Mouse (Mus musculus): ENCODE results near the gene Hist1h2bh. TPM values are rescaled to one million over a fixed set of nuclear protein-coding genes. Genes with fewer than 3 reads are reported as not detected.
"Not testable (repeated sequence)": the region's sequence is repeated elsewhere in the genome, so short reads cannot be mapped to it uniquely, and the experiment has no call there.

The Hist1h2bh gene
- total RNA-seq, 2 experiments from 2014 or later, result 0.61 TPM

- Histone ChIP-seq H3K4me3 (peak overlapping the region; percentile 67), H3K27ac (peak overlapping the region; percentile 82)
- intact Hi-C loops (cut with DNase I), result no loop called here
- DNase-seq (ENCODE audit: extremely low spot score in 1 of 2, low spot score in 2 of 2), result peak; percentile 50 to 60
- no peak for TF ChIP-seq CTCF (IDR thresholded peaks at IDR 0.05)
Observed at GRCm38 (mm10) chr13:23555839-23556416, 12.7 kb upstream of the Hist1h2bh start.

DNA sequence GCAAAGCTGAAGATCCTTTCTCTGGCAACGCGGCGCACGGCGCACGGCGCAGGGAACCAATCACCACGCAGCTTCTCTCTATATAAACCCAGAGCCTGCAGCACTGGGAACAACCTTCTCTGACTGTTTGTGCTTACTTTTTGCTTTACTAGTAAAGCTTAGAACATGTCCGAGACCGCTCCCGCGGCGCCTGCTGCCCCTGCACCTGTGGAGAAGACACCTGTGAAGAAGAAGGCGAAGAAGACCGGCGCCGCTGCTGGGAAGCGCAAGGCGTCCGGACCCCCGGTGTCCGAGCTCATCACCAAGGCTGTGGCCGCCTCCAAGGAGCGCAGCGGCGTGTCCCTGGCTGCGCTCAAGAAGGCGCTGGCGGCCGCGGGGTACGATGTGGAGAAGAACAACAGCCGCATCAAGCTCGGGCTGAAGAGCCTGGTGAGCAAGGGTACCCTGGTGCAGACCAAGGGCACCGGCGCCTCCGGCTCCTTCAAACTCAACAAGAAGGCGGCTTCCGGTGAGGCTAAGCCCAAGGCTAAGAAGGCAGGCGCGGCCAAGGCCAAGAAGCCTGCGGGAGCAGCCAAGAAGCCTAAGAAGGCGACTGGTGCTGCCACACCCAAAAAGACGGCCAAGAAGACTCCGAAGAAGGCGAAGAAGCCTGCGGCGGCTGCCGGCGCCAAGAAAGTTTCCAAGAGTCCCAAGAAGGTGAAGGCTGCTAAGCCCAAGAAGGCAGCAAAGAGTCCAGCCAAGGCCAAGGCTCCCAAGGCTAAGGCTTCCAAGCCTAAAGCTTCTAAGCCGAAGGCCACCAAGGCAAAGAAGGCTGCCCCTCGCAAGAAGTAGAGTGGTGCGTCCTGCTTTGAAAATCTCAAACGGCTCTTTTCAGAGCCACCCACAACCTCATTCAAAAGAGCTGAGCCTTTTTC lies 12.0 kb upstream of the Hist1h2bh start:
- TF ChIP-seq CTCF (IDR thresholded peaks at IDR 0.05), result no peak
- DNase-seq (ENCODE audit: extremely low spot score in 1 of 2, low spot score in 2 of 2), result peak; percentile 71 to 79
- intact Hi-C loops (cut with DNase I), result no loop called here
- Histone ChIP-seq H3K27ac (peak overlapping the region; percentile 70), H3K4me3 (peak overlapping the region; percentile 67)

DNA sequence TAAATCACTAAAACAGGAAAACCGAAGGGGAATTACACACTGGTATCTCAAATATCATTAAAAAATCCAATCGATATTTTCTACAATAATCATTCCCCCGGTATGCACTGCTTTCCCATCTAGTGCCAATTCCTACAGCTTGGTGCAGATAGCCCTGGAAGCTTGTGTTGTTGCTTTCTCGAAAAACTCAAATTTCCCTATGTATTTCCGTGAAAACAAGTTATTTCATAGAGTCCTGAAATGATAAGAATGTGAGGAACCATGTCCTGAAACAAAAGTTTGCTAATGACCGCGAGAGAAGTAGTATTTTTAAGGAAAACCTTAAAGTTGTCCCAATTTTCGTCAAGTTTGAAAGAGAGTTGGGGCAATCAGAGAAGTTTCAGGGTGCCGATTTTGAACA lies 11.2 kb upstream of the Hist1h2bh start:
- TF ChIP-seq CTCF (IDR thresholded peaks at IDR 0.05), result no peak
- H3K27ac ChIP-seq, result peak overlapping the region; percentile 70
- intact Hi-C loops (cut with DNase I), result no loop called here
- DNase-seq (ENCODE audit: extremely low spot score in 1 of 2, low spot score in 2 of 2), result no peak
- peak overlapping the region; percentile 67 for H3K4me3 ChIP-seq

GRCm38 (mm10) chr13:23552962-23553361 lies 9.8 kb upstream of the Hist1h2bh start, which contains the start of gene Hist1h1d:
Gene Hist1h1d (plus strand): TSS chr13:23553262.
- no peak for DNase-seq (ENCODE audit: extremely low spot score in 1 of 2, low spot score in 2 of 2)
- intact Hi-C loops (cut with DNase I), result no loop called here
- Histone ChIP-seq H3K27ac (peak within 1 kb of the TSS; percentile 70; the same call in 1 of the 2 replicates), H3K4me3 (no peak within 1 kb of the TSS)
- no peak for TF ChIP-seq CTCF (IDR thresholded peaks at IDR 0.05)

- no peak for DNase-seq (ENCODE audit: extremely low spot score in 1 of 2, low spot score in 2 of 2)
- Histone ChIP-seq H3K4me3 (peak overlapping the region; percentile 53), H3K27ac (peak overlapping the region; percentile 72)
- no peak for TF ChIP-seq CTCF (IDR thresholded peaks at IDR 0.05)
- intact Hi-C loops (cut with DNase I), result no loop called here
Observed at GRCm38 (mm10) chr13:23551931-23552914, 9.0 kb upstream of the Hist1h2bh start.

DNA sequence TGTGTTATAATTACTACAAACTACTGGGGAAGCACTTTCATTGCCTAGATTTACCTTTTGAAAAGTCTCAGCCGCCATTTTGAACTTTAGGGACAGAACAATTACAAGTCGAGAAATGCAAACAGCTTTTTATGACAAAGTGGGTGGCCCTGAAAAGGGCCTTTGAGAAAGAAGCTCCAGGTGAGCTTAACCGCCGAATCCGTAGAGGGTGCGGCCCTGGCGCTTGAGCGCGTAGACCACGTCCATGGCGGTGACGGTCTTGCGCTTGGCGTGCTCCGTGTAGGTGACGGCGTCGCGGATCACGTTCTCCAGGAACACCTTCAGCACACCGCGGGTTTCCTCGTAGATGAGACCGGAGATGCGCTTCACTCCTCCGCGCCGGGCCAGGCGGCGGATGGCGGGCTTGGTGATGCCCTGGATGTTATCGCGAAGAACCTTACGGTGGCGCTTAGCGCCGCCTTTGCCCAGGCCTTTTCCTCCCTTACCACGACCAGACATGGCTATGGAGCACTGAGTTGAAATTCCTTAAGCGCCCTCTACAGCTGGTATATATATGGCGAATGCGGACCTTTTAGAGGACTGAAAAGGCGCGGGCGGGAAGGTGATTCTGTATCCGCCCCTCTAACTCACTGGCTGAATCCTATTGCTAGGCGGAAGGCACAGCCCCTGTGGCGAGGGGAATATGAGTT lies 8.1 kb upstream of the Hist1h2bh start, which contains the start of gene Hist1h4f:
Hist1h4f (minus strand) TSS at position 503 of the 689 bp plus-strand sequence.
- peak; percentile 89 to 90 for DNase-seq (ENCODE audit: extremely low spot score in 1 of 2, low spot score in 2 of 2)
- peak within 1 kb of the TSS; percentile 72 for H3K27ac ChIP-seq
- TF ChIP-seq CTCF (IDR thresholded peaks at IDR 0.05), result peak; percentile 51
- H3K4me3 ChIP-seq, result peak within 1 kb of the TSS; percentile 53
- intact Hi-C loops (cut with DNase I), result not testable (repeated sequence)

GRCm38 (mm10) chr13:23550761-23551145 lies 7.6 kb upstream of the Hist1h2bh start:
- peak overlapping the region; percentile 53 for H3K4me3 ChIP-seq
- peak overlapping the region; percentile 72 for H3K27ac ChIP-seq
- intact Hi-C loops (cut with DNase I), result no loop called here
- no peak for TF ChIP-seq CTCF (IDR thresholded peaks at IDR 0.05)
- DNase-seq (ENCODE audit: extremely low spot score in 1 of 2, low spot score in 2 of 2), result no peak

GRCm38 (mm10) chr13:23546694-23547093 lies 3.5 kb upstream of the Hist1h2bh start:
- Histone ChIP-seq H3K27ac (no peak overlapping the region), H3K4me3 (no peak overlapping the region)
- intact Hi-C loops (cut with DNase I), result no loop called here
- no peak for DNase-seq (ENCODE audit: extremely low spot score in 1 of 2, low spot score in 2 of 2)
- TF ChIP-seq CTCF (IDR thresholded peaks at IDR 0.05), result no peak

DNA sequence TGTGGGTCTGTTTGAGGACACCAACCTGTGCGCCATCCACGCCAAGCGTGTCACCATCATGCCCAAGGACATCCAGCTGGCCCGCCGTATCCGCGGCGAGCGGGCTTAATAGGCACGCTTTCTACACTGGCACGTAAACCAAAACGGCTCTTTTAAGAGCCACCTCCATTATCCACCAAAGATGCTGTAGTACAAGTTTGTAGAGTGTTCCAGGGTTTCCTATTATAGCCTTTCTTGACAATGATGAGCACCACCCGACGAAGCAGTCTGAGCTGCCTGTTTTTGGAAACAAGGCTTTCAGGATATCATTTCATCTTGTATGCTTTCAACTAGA lies 1.6 kb upstream of the Hist1h2bh start:
- intact Hi-C loops (cut with DNase I); DNase-seq (ENCODE audit: extremely low spot score in 1 of 2, low spot score in 2 of 2): not testable (repeated sequence)
- peak overlapping the region; percentile 63 for H3K4me3 ChIP-seq
- peak overlapping the region; percentile 59; the same call in 1 of the 2 replicates for H3K27ac ChIP-seq

DNA sequence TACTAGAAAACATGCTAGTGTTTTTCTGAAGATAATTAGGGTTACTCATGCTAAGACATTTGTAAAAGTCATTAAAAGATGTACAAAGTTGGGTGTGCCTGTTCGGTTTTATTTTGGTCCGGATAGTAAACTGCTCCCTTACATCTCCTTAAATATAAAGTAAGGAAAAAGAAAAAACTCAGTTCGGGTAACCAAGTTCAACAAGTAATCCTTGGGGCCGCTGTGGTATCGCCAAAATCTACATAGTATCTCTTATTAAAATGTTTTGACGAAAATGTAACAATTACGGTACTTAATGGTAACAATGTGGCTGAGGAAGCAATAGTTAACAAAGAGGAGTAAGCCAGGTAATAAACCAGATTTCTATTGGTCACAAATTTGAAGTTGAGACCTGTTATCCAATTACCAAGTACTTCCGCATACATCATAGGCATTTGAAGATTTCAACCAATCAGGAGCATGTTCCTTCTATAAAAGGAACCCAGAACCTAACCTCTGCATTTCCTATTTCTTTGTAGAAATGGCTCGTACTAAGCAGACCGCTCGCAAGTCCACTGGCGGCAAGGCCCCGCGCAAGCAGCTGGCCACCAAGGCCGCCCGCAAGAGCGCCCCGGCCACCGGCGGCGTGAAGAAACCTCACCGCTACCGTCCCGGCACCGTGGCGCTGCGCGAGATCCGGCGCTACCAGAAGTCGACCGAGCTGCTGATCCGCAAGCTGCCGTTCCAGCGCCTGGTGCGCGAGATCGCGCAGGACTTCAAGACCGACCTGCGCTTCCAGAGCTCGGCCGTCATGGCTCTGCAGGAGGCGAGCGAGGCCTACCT lies 984 bp upstream of the Hist1h2bh start, which contains the start of gene Hist1h3f:
Hist1h3f (plus strand) TSS at position 88 of the 822 bp plus-strand sequence.
- TF ChIP-seq CTCF (IDR thresholded peaks at IDR 0.05), result no peak
- peak within 1 kb of the TSS; percentile 63 for H3K4me3 ChIP-seq
- peak; percentile 63 to 75 for DNase-seq (ENCODE audit: extremely low spot score in 1 of 2, low spot score in 2 of 2)
- peak within 1 kb of the TSS; percentile 72 for H3K27ac ChIP-seq
- intact Hi-C loops (cut with DNase I), result no loop called here

DNA sequence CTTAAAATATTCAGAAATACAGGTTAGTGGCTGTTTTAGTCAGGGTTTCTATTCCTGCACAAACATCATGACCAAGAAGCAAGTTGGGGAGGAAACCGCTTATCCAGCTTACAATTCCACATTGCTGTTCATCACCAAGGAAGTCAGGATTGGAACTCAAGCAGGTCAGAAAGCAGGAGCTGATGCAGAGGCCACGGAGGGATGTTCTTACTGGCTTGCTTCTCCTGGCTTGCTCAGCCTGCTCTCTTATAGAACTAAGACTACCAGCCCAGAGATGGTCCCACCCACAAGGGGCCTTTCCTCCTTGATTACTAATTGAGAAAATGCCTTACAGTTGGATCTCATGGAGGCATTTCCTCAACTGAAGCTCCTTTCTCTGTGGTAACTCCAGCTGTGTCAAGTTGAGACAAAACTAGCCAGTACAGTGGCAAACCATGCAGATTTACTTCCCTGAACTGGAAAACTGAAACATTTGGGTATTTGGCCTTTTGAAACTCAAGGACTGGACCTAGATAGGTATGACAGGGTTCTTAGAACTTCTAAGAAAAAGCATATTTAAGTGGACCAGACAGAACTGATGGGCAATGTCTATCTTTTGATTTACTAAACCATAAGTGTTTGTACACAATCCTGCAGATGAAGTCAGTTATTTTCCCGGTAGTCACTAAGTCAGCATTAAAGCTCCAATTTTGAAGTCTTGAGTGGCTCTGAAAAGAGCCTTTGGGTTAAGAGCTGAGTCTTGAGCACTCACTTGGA lies 789 bp downstream of the Hist1h2bh start:
- H3K27ac ChIP-seq; DNase-seq (ENCODE audit: extremely low spot score in 1 of 2, low spot score in 2 of 2); intact Hi-C loops (cut with DNase I): not testable (repeated sequence)
- peak overlapping the region; percentile 63 for H3K4me3 ChIP-seq

All from left cerebral cortex, adult 2 months (tissue).